Mouse (Mus musculus): ENCODE measurements at regions not wholly inside any gene's neighbourhood (a gene's known extent, or its start where the extent isn't known, plus 50 kb on each side); places are given as distances from the start of the nearest gene placed in this dataset.

DNA sequence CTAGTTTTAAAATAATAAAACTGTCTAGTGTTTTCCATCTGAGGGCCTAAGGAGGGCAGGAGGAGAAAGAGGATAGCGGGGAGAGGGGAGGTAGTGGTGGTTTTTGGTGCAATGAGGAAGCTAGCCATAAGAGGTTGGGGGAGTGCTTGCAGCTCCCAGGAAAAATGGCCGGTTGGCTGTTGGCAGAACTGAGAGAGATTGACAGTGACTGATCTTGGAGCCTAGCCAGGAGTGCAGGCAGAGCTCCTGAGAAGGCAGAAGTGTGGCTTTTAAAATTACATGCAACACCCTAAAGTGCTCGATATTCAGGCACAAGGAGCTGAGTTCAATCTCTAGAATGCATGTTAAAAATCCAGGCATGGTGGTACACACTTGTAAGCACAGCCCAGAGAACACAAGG is 938.3 kb upstream of the 2610301B20Rik start:
- no peak for DNase-seq (ENCODE audit: low read depth, low spot score)

DNA sequence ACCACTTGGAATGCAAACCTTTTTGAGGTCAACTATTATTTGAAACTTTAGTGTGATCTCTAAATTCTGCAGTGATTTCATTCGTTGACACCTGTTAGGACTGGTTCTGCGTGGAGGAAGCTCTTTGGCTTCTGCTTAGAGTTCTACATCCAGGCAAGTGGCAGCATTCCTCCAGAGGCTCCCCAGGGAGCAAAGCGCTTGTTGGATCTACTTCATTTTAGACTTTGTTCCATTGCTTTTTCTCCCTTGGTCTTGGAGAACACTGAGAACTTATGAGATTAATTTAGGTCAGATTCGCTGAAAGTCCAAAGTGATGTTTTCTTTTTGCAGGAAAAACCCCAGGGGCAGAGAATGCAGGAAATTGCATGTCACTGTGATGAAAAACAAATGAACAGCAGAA is 922.9 kb upstream of the 2610301B20Rik start:
- DNase-seq (ENCODE audit: low read depth, low spot score): no peak

DNA sequence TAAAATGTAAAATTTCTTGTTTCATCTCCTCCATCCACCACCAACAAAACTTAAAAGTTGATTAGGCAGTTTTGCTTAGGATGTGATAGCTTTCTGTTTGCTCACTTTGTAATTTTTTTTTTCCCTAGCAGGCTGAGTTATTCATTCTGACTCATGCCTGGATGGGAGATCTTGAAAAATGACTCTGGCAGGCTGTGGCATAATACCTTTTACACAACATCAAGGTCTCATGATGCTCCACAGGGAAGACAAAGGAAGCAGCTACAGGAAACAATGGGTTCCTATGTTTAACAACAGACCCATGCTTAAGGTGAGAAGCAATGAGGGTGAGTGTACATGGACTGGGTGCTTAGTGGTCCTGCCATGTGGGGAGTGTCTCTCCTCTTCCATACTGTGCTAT is 899.7 kb upstream of the 2610301B20Rik start:
- DNase-seq (ENCODE audit: low read depth, low spot score): no peak

DNA sequence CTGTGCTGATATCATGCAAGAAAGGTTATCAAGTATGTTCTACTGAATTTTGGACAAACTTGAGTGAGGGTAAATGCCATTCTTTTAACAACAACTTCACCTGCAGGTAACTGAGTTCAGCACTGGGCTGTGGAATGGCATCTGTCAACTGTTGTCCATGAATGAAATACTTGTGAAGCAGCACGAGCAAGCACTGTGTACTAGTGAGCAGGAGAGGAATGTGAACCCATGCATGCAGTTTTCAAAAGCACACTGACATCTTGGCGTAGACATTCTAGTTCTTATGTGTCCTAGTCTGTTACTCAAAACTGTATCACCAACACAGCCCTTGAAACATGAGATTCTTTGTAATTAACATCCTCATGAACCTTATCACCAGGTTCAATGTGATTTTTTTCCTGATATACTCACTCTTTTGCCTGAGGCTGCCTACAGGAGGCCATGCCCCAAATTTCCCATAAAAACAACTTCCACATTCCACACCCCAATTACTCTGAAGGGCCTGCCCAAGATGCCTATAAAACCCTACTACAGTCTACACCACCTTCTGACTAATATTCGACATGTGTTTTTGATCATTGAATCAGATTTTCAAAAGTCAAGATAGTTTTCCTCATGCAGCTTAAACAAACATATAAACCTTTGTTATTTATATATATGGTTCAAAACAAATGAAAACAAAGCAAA is 892.8 kb upstream of the 2610301B20Rik start:
- no peak for DNase-seq (ENCODE audit: low read depth, low spot score)

DNA sequence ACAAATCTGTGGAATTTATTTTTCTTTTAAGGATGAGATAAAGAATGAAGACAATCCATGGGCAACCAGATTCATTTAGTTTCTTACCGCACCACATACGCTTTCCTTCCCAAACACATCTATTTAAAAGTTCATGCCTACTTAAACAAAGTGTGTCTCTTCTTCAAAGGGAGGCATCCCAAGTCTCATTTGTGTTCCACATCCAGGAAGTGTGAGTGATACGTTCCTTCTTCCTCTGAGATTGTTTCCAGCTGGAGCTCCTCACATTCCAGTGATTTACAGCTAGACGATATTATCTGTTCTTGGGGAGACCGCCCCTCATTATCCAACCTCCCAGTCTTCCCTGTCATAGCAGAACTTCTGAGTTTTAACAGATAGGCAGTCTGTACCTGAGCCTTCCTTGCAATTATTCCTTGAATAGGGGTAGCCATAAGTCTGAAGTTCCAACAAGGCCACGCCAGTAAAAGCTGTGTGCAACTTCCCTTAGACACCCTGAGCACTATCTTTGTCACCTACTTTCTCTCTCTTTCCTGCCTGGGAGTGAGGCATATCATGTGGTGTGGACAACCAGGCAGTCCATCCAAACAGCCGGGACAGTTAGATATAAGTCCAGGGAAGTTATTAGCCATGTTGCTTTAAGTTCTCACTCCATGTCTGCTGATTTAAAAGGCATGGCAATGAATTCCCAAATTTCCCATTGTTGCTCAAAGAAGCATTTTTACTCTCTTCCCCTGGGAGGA is 891.3 kb upstream of the 2610301B20Rik start:
- no peak for DNase-seq (ENCODE audit: low read depth, low spot score)

DNA sequence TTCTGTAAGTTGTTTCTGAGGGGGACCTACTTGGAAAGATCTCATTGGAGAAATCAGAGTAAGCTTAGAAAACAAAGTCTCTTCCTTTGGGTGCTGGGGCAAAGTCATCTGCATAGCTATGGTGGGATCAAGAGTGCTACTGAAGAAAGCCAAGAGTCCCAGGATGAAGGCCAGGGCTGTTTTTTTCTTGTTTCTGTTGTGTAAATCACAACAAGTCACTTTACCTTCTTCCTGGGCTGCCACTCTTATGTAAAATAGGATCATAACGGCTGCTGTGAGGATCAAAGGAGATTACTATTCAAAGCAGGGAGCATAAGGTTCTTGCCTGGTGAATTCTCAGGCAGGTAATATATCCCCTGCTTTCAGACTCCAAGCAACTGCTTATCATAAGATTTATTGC is 880.4 kb upstream of the 2610301B20Rik start:
- DNase-seq (ENCODE audit: low read depth, low spot score): no peak

DNA sequence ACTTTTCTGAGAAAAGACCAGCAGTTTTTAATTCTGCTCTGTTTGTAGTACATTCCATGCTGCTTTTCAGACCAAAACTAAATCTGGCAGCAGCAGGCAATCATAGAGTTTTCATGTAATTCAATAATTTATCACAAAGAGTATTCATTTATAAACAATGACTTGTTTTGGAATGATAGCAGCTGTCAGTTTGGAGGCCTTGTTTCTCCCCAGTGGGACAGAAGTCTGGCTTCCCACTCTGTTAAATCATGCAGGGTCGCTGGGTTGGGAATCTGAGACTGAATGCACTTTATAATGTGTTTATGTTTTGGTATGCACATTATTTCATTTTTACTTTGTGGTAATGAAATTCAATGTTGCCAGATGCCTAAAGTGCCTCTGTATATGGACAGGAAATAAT is 879.8 kb upstream of the 2610301B20Rik start:
- DNase-seq (ENCODE audit: low read depth, low spot score): no peak

DNA sequence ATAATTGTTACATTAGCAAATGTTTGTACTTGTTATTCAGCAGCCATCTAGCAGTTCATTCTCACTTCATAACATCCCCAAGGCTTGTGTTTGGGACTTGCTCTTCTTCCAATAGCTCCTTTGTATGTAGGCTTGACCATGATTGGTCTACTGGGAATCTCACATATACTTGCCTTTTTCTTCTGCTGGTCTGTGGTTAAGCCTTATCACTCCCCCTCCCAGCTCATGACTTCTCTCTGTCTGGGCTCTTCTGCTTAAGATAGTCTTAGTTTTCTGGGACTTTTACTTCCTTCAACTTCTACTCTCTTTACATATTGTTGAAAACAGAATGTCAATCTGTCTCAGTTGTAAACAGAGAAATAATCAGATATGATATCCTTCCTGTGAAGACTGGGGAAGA is 844.0 kb upstream of the 2610301B20Rik start:
- no peak for DNase-seq (ENCODE audit: low read depth, low spot score)

DNA sequence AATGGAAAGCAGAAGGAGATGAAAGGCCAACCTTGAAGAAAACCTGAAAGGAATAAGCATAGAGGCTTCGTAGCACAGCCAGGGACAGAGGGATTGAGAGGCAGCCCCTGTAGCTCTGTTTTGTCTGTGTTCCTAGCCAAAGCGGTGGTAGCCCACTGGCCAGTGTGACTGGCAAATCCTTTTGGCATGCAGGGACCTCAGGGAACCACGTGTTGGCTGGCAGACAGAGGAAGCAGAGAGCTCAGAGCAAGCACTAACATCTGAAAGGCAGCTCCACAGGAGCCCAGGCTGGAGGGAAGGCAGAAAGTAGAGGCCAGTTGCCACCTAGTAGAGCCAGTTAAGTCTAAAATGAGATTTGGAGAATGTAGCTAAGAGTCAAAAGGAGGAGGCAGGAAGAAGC is 842.5 kb upstream of the 2610301B20Rik start:
- no peak for DNase-seq (ENCODE audit: low read depth, low spot score)

DNA sequence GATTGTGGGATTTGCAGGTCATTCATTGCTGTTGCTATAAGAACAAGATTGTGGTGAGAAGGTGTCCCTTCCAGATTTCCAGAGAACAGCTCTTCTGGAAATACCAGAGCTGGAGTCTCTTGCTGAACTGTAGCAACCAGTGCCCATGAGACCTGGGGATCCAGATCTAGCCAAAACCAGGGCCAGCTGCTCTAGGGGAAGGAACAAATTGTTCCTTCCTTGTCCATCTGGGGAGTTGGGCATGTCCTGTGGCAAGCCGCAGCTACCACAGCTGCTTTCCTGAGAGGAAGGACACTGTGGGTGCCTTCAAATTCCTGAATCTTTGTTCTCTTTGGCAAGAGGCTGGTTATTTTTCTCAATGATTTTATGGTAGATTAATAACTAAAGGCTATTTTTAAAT is 839.0 kb upstream of the 2610301B20Rik start:
- no peak for DNase-seq (ENCODE audit: low read depth, low spot score)

DNA sequence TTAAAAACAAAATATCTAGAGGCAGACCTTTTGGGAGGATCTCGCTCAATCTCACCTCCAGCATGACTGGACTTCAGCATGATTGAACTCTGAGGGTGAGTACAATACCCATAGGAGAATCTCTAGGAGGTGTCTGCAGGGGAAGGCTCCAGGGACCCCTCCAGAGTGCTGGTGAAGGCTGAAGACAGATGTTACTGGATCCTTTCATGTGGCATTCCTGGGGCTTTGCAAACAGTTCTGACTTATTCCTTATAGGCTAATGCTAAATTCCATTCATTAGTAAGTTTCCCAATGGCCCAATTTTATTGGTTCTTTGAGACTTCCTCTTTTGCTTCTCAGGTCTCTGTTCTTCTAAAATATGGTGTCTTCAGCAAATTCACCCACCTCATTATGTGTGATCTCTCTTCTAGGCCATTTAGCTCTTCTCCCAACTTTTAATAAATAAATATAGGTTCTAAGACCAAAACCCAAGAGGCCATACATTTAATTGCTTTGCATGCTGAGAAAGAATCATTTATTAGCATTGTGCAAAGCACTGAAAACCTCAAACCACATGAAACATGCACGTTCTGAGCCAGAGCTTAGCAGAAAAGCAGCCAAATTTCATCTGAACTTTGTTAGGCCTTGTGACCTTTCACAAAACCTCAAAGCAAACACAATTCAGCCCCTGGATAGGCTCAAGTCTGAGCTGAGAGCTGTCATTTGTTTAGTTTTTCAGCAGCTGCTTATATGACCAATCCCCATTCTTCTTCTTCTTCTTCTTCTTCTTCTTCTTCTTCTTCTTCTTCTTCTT is 832.8 kb upstream of the 2610301B20Rik start:
- no peak for DNase-seq (ENCODE audit: low read depth, low spot score)

DNA sequence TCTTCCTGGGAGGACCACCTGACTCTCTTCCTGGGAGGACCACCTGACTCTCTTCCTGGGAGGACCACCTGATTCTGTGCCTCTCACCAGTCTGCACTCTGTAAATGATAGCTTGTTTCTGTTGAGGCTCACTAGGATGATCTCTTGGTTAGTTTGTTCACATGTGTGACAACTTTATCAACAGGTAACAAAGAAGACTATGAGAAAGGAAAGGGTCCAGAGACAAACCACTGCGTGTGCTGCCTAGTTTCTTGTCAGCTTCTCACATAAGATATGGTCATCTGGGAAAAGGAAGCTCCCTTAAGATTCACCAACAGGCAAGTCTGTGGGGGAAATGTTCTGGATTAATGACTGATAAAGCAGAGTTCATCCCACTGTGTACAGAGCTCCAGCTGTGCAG is 825.5 kb upstream of the 2610301B20Rik start:
- DNase-seq (ENCODE audit: low read depth, low spot score): no peak

DNA sequence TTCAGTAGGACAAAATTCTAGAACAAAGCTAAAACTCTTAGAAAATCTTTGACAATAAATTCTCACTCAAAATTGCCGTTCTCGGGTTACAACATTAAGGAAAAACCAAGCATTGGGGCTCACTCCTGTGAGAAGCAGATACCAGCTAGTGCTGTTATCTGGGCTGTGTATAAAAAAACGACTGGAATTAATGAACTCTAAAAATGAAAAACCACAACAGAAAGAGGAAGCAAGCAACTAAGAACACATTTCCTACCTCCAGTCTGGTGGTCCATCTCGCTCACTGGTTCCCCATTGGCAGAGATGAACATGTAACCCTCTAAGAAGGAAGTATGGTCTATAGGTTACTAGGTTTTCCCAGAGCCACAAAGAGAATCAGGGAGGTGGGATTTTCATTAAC is 824.9 kb upstream of the 2610301B20Rik start:
- no peak for DNase-seq (ENCODE audit: low read depth, low spot score)

DNA sequence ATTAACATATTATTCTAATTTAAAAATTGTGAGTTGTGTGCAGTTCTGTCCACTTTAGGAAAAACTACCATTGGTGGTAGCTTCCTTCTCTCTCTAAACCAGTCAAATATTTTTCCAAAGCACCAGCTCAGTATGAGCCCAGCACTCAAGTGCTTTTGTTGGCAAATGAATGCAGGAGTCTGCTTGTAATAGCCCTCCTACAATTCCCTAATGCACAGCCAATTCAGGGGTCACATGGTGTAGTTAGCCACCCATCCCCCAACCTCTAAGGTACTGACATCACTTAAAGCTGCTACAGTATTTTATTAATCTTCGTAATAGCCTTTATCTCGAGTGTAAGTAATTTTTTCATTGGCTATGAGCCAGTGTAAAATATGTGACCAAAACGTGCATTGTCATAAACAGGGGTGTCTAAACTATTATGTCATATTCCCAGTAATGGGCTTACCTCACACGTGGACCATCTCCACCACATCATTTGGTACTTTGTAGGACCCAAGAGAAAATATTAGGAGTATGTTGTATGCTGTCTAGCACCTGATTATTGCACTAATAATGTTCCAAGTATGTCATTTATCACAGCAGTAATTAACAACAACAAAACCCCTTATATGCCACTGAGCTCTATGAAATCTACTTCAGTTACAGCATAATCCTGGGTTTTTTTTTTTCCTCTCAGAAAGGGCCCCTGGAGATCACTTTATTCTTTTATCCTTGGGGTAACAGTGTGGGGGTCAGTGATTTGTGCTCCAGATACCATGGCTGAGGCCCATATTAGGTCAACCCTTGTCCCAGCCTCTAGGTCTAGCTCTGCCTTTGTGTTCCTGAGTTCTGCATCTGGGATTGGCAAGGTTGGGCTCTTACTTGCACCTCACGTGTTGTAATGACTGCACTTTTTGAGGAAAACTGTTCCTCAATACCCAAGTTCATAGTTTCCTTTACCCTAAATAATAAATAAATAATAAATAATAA is 822.7 kb upstream of the 2610301B20Rik start:
- no peak for DNase-seq (ENCODE audit: low read depth, low spot score)

DNA sequence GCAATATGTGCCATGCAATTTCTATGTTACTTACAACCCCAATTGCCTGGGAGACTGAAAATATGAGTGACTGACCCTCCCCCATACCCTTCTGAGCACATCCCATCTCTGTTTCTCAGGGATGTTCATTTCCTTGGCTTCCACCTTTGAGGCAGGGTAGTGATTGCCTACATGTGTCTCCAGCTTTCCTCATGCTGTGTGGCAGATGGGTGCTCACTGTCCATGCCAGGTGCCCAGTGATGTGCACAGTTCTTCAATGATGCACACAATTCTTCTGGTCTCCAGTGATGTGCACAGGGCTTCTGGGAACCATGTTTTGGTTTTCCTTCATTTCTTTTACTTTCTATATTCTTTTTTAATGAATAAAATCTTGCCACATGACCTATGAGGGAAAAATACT is 821.4 kb upstream of the 2610301B20Rik start:
- DNase-seq (ENCODE audit: low read depth, low spot score): no peak

DNA sequence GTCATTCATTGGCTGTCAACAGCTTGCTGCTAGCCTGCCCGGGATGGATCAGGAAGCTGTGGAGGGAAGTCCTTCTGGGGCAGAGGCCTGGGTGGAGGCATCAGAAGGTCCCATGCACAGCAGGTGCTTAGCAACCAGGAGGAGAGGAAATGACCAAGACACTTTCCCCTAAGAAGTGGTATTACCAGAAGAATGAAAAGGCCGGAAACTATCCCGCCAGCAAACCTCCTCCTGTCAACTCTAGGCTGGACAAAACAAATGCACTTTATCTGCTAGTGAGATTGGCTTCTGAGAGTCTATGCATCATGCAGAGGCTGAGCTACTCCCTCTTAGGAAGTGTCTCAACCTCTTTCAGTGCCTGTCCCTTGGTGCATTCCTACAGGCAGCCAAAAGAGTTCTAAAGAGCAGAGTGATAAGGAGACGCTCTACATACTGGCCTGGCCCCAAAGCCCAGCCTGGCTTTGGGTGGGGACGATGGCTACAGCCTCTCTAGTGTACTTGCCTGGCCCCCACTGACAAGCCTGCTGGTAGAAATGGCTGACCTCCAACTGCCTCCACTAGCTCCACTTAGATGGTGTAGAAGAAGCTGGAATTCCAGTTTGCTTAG is 801.7 kb upstream of the 2610301B20Rik start:
- no peak for DNase-seq (ENCODE audit: low read depth, low spot score)

DNA sequence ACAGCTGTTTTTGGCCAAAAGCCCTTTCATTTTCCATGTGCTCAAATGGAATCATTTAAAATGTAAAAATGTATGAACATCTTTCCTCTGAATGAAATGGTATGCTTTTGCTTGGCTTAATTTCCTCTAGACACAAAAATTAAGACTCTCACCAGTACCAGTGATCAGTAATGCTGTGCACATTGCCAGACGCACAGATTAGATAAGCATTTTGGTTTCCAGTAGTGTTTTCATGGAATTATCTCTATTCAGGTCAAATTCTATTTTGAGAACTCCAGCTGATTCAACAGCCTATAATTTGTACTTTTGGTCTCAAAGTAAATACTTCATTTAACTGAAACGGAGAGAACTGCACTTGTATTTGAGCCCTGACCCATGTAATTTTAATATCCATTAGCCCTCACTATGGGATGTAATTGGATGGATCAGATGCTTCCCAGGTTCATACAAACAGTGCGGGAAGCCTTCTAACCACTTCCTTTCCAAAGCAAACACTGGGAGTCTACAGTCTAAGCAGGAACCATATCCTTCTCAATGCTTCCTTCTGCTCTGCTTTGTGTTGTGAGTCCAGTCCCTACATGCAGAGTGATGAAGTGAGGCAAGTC is 794.6 kb upstream of the 2610301B20Rik start:
- no peak for DNase-seq (ENCODE audit: low read depth, low spot score)

DNA sequence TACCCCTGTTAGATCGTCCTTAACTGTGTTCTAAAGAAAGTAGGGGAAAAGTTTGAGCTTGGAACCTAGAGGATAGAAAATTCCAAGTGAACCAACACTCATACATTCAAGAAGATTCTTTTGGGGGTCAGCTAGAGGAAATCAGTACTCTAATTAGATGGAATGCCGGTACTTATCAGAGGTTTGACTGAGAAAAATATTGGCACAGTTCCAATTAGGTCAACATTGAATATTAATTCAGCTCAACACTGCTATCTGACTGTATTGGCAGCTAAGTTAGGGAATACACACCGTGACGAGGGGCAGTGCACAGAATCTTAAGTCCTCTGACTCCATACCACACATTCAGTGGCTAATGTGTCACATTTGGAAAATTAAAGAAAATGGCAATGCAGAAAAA is 759.5 kb upstream of the 2610301B20Rik start:
- no peak for DNase-seq (ENCODE audit: low read depth, low spot score)

DNA sequence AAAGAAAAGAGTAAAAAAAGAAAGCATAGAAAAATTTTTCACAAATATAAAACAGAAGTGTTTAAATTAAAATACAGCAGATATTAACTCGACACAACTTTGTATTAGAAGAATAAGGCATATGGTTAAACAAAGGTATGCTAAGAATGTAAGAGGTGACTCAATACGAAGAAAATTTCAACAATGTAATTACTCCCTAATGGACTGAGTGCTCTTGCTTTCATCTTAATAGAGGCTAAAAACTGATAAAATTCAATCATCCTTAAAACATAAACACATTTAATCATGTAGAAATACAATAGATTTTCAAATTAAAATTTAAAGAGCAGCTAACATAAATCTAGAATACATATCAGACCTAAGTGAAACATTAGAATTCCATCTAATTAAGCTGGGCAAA is 756.3 kb upstream of the 2610301B20Rik start:
- no peak for DNase-seq (ENCODE audit: low read depth, low spot score)

DNA sequence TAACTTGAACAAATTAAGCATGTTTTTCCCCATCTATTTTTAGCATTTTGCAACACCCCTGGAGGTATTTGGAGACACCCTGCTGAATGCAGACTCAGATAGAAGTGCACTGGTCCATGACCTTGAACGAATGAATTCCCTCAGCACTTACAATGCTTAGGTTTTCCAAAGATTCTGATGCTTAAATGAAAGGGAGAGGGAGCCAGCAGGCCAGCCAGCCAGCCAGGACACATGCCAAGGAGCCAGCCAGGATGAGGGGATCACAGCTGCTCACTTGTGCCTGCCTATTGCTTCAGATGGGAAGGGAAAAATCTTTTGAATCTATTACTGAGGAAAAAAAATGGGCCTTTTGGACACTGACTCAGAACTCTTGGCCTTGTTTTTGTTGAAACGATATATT is 750.0 kb upstream of the 2610301B20Rik start:
- DNase-seq (ENCODE audit: low read depth, low spot score): no peak

All from embryo, embryonic 11.5 days (tissue).